Mouse (Mus musculus) kidney, postnatal 36 days (tissue): ENCODE results near the gene Ppp1r14b.
A peak's percentile ranks its signal among the peaks of the same experiment; 100 is the strongest.

Source experiments
- DNase-seq, 2 experiments: peaks; one replicate each; pipeline ENCODE4 v3.0.0; 2021 to 2022; ENCODE audit warnings: mixed read lengths in 2 of 2

Gene Ppp1r14b

GRCm38 (mm10) chr19:6943709-6944108 lies 31.1 kb upstream of the Ppp1r14b start:
- no peak for DNase-seq

DNA sequence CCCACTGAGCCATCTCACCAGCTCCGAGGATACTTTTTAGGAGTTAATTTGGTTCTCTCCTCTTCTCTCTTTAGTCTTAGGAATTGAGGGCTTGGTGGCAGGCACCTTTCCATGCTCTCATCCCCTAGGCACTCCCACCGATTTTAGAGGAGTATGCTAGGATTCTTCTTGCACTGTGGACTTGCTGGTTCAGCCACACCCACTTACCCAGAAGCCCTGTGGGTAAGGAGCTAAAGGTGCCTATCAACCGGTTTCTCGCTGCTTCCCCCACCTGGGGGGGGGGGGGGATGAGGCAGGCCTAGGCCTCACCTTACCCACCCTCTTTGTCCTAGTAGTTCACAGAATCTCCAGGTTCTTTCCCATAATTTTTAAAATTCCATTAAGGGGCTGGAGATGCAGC lies 27.0 kb upstream of the Ppp1r14b start:
- no peak for DNase-seq

DNA sequence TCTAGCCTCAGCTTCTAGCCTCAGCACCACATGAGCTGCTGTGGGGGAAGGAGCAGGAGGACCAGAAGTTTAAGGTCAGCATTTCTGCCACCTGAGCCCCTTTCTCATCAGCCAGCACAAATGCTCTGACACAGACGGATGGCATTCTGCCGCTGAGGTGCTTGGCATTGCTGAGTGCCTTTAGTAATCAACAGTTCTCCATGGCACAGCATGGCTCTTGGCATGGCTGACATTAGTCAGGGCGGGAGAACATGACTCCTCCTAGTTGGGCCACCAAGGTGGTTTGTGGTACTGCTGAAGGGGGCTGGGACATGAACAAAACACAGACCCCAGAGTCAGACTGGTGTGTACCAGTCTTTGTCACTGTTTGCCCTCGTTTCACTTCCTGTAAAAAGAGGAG lies 26.6 kb upstream of the Ppp1r14b start:
- no peak for DNase-seq

GRCm38 (mm10) chr19:6949532-6949931 lies 25.2 kb upstream of the Ppp1r14b start:
- no peak for DNase-seq

- DNase-seq: no peak
Measured at GRCm38 (mm10) chr19:6949951-6950350, 24.8 kb upstream of the Ppp1r14b start.

- peak; percentile 63 to 66 for DNase-seq
Measured at GRCm38 (mm10) chr19:6950613-6951153, 24.1 kb upstream of the Ppp1r14b start.

- DNase-seq: peak; percentile 96 to 97
Measured at GRCm38 (mm10) chr19:6951381-6951968, 23.3 kb upstream of the Ppp1r14b start.

DNA sequence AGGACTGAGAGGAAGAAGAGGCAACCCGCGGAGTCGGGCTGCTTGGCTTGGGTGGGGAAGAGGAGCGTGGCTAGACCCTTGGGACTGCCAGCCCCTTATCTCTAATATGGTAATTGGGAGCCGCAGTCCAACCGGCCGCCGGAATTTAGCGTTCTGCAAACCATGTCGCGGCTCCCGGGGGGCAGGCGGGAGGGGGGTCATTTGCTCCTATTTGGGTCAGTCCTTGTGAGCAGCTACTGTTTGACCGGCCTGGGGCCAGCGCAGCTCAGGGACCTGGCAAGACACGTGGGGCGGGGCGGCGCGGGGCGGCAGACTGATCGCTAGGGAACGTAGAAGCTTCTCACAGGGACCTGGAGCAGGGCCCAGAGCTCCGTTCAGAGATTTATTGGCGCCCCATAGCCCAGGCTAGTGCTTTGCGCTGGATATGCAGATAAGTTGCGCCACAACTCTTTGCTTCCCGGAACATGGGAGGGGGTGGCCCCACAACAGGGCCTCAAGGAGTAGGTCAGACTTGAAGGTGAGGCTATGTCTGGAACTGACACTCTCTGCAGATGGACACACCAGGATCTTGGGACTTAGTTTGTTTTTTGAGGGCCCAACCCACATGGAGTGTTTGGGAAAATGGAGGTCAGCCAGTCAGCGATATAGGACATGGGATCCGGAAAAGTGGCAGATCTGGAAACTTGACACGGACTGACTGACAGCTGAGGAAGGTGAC lies 22.6 kb upstream of the Ppp1r14b start:
- peak; percentile 92 to 93 for DNase-seq

DNA sequence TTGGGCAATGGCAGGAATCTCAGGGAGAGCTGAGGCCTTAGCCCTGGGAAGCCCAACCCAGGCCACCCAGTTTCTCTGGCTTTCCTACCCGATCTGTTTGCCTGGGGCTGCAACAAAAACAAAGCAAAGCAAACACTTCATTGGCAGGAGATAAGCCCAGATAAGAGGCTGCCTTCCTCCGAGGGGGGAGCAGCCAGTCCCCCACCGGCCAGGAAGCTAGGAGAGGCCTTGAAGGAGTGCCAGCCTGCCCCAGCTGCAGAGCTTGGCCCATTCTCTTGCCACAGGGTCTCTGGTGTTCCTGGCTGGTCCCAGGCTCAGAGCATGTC lies 22.1 kb upstream of the Ppp1r14b start:
- peak; percentile 75 to 77 for DNase-seq

GRCm38 (mm10) chr19:6954046-6954445 lies 20.7 kb upstream of the Ppp1r14b start:
- peak; percentile 69 to 86 for DNase-seq

DNA sequence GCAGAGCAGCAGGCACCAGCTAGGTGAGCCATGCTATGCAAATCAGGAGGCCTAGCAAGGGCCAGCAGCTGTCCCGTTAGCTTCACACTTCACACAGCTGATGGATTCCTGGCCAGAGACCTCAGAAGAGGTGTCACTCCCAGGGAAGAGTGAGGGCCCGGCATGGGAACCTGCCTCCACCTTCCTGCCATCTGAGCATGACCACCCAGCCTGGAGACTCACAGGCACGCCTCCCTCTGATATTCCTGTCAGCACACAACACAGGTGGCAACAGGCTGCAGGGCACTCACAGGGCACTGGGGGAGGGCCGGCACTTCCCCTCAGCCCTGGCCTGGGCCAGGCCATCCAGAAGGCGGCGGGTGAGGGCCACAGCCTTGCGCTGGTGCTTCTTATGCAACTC lies 19.3 kb upstream of the Ppp1r14b start:
- DNase-seq: no peak

DNA sequence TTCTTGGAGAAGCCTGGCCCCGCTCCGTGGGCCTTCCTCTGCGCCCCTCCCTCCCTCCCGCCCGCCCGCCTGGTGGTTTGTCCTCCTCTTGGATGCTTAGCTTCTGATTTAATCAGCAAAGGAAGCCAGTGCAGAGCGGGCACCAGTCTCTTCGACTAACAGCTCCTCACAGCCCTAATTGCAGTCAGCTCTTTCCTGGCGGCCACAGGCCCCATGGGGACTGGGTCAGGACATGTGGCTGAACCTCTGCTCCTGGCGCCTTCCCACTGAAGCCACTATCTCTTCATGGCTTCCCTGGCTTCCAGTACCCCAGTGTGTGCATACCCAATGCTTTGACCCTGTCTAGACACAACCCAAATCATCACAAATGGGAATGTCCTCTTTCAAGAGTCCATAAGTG lies 18.3 kb upstream of the Ppp1r14b start:
- DNase-seq: no peak

GRCm38 (mm10) chr19:6968491-6969271 lies 6.1 kb upstream of the Ppp1r14b start:
- DNase-seq: peak; percentile 48 to 81

GRCm38 (mm10) chr19:6969291-6969664 lies 5.5 kb upstream of the Ppp1r14b start:
- no peak for DNase-seq

DNA sequence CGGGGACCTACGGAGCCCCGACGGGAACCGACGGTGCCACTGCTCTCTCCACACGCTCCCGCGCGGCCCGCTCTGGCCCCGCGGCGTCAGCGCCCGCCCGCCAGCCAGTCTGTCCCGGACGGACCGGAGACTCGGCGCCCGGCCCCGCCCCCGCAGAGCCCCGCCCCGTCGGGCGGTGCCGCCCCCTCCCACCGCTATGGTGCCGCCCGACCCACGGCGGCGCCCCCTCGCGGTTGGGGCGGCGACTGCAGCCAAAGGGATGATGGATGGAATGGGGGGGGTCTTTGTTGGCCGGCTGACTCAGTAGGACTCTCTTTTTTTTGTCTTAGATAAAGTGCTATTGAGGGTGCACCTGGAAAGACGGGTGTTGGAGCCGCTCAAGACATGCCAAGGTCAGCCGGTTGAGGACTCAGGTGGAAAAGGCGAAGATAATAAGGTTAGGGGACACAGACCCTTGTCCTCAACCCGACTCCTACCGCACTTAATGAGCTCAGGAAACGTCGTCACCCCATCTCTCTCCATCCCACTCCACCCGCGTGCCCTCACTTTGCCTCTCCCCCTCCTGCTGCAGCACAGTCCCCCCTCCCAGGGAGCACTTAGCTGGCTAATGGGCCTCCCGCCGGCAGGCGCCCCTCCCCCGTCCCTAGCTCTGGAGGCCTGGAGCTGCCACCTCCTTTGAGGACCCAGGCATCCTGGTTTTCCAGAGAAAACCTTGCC lies 4.9 kb upstream of the Ppp1r14b start:
- DNase-seq: peak; percentile 70 to 93

GRCm38 (mm10) chr19:6970460-6971085 lies 4.2 kb upstream of the Ppp1r14b start:
- peak in 1 of 2 experiments; percentile 37 for DNase-seq

DNA sequence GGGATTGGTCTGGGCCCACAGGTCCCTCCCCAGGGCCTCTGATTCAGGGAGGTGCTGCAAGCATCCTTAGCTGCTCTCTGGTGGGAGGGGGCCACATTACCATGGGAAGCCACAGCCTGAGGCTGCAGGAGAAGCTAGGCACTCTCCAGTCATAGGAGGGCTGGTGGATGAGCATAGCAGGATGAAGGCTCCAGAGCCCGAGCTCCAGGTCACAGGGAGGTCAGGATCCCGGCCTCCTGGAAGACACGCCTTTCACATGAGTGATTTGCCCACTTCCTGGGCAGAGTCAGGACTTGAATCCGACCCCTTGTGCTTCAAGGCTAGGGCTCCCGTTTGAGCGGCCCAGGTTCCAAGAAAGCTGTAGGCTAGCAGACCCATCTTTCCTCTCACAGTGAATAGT lies 3.1 kb upstream of the Ppp1r14b start:
- no peak for DNase-seq

- DNase-seq: no peak
Measured at GRCm38 (mm10) chr19:6972247-6972917, 2.4 kb upstream of the Ppp1r14b start.

- DNase-seq: no peak
Measured at GRCm38 (mm10) chr19:6973581-6974190, 1.1 kb upstream of the Ppp1r14b start.

DNA sequence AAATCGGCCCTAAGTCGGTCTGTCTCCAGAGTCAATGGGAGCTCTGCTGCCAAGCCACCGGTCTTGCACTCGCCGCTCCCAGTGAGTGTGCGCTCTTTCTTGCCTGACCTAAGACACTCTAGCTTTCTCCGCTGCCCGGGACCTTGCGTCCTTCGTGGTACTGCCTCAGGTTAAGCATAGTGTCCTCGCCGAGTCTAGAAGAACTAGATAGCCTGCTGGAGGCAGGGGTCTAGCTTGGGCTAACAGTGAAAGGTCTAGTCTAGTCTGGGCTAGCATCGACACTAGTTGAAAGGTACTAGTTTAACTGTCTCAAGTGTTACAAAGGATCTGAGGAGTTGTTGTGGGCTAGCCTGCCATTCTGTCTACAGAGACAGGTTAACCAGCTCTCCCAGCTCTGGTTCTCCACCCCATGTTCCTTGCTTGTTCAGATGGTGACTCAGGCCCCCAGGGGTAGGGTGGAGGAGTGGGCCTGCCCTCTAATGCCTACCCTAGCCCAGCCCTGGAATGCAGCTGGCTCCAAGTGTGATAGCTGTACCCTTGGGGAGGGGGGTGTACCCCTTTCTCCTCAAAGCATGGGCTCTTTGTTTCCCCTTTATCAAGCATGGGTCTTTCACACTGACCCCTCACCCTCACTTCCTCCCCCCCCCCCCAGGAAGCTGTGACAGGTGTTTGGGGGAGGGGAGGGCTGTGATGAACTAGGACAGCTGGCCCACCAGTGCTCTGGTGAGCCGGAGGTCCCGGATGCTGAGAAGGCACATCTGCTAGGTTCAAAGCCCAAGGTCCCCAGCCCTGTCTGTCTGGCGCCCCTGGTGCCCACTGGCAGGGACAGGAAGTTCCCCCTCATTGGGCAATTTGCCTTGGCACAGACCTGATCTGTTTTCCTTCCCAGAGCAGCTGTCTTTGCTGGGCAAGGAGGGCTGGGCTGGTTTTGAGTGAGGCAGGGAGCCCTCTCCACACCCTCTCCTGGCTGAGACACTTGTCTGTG lies 1.1 kb downstream of the Ppp1r14b start, which contains the start of gene Plcb3:
TSS of gene Plcb3 (minus strand) at position 934 of the 985 bp plus-strand sequence.
- DNase-seq: peak; percentile 65 to 67
